Mouse (Mus musculus) bone marrow, adult 2 months (tissue): ENCODE measurements at regions not wholly inside any gene's neighbourhood (a gene's known extent, or its start where the extent isn't known, plus 50 kb on each side); places are given as distances from the start of the nearest gene placed in this dataset.

ENCODE experiments used
- CTCF ChIP-seq: fragments of 200-500 bp; IDR thresholded peaks from 2 replicates; pipeline ENCODE4 v1.5.1; 2011; ENCODE audit warnings: low read length, control low read depth; ENCODE audit not compliant: control insufficient read depth, insufficient read depth
- POLR2A ChIP-seq: fragments of 200-500 bp; IDR thresholded peaks from 2 replicates; pipeline ENCODE4 v1.6.1; 2011; ENCODE audit warnings: low read depth, mild to moderate bottlenecking, control low read depth, low read length, borderline replicate concordance; ENCODE audit not compliant: control insufficient read depth

DNA sequence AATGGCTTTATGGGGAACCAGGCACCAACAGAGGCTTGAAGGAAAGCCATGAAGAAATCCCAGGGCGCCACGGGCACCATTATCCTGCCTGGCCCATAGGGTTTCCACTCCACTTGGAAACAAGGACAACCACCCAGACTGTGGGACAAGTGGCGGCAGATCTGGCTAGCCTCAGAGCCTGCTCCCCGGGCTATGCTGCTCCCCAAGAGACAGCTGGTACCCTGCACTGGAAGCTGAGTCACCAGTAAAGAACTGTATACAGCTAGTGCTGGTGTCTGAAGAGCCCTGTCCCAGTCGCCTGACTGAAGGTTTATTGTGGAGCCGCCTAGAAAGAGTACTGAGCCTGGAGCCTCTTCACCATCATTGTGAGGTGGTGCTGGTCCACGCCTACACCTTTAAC lies 140.6 kb upstream of the Zfp703 start:
- no peak for TF ChIP-seq POLR2A
- TF ChIP-seq CTCF: no peak
